Mouse (Mus musculus) heart, adult 2 months (tissue): ENCODE measurements around the gene Cdc42ep2. TPM values are rescaled to one million over a fixed set of nuclear protein-coding genes. Genes with fewer than 3 reads are reported as not detected.

ENCODE experiments used
- DNase-seq, 2 experiments: peaks; one replicate each; pipeline ENCODE4 v3.0.0; 2021
- H3K27ac ChIP-seq: fragments of 200-600 bp; 2 replicates; pipeline ENCODE4 v1.8.1; 2022
- H3K27me3 ChIP-seq: fragments of 200-500 bp; 2 replicates; pipeline ENCODE4 v1.6.1; 2012; ENCODE audit warnings: mild to moderate bottlenecking, low read length, inconsistent platforms, mixed read lengths; ENCODE audit not compliant: control insufficient read depth, insufficient read depth
- H3K36me3 ChIP-seq: fragments of 200-500 bp; 2 replicates; pipeline ENCODE4 v1.6.1; 2012; ENCODE audit warnings: low read length, inconsistent platforms; ENCODE audit not compliant: control insufficient read depth, insufficient read depth
- H3K4me1 ChIP-seq: fragments of 200-500 bp; 2 replicates; pipeline ENCODE4 v1.6.1; 2011; ENCODE audit warnings: low read length; ENCODE audit not compliant: control insufficient read depth, insufficient read depth
- H3K4me3 ChIP-seq: fragments of 200-600 bp; 2 replicates; pipeline ENCODE4 v1.8.1; 2022
- H3K79me2 ChIP-seq: fragments of 200-500 bp; replicated peaks from 2 replicates; pipeline ENCODE4 v1.6.1; 2012; ENCODE audit warnings: mild to moderate bottlenecking, inconsistent platforms, low read length, moderate library complexity, mixed read lengths; ENCODE audit not compliant: control insufficient read depth, insufficient read depth
- H3K9ac ChIP-seq: fragments of 200-500 bp; 2 replicates; pipeline ENCODE4 v1.6.1; 2012; ENCODE audit warnings: low read depth, mild to moderate bottlenecking, control low read depth, inconsistent platforms, low read length, mixed read lengths
- CTCF ChIP-seq: fragments of 200-600 bp; IDR thresholded peaks from 2 replicates; pipeline ENCODE4 v1.8.1; 2022; ENCODE audit warnings: antibody characterized with exemption, mild to moderate bottlenecking, moderate library complexity
- EP300 ChIP-seq: fragments of 200-500 bp; IDR thresholded peaks from 2 replicates; pipeline ENCODE4 v1.6.1; 2011; ENCODE audit warnings: low read depth, low read length, control low read depth; ENCODE audit not compliant: insufficient read depth
- POLR2A ChIP-seq: fragments of 200-500 bp; IDR thresholded peaks from 2 replicates; pipeline ENCODE4 v1.6.1; 2011; ENCODE audit warnings: mild to moderate bottlenecking, low read depth, low read length, control low read depth; ENCODE audit not compliant: insufficient read depth
- WGBS: fragments of 180-500 bp; shearing (Covaris S2); methylation state at CpG from one replicate; pipeline ENCODE4 v1.1.7; 2018; 5-methylcytosine and 5-hydroxymethylcytosine counted together
- intact Hi-C: fragments of 180-260 bp; cut with DNase I; formaldehyde crosslinking; loops from one replicate; pipeline ENCODE4 v1.15.1; 2025
- polyA plus RNA-seq: library from polyadenylated mRNA; depleted of rRNA; stranded (reverse); fragments of >200 nt; gene quantifications from 2 replicates; pipeline ENCODE4 v1.2.3, GENCODE M21; 2012
- total RNA-seq, 2 experiments: library from RNA; stranded (reverse); gene quantifications; 2 replicates each; pipeline ENCODE4 v1.2.3; 2021

Cdc42ep2 gene
- total and polyA plus RNA-seq, 3 experiments, result 8.0 to 11.7 (median 8.4) TPM

- TF ChIP-seq EP300 (peak; percentile 76), POLR2A (peak; percentile 99), CTCF (peak; percentile 16; the same call in 1 of the 2 replicates)
- Histone ChIP-seq H3K79me2 (peaks cover 9% of the 10 kb centered on the region), H3K9ac (peak overlapping the region; percentile 99), H3K27ac (peak overlapping the region; percentile 93), H3K4me1 (peaks cover 15% of the 10 kb centered on the region), H3K4me3 (peak overlapping the region; percentile 84), H3K27me3 (no peaks in the 10 kb centered on the region), H3K36me3 (peaks cover 17% of the 10 kb centered on the region)
- peak; percentile 98 to 99 for DNase-seq
- intact Hi-C loops, result loop anchor here (5.0 kb wide), 1 partner anchor 205 kb away; the partner anchor contains the start of gene Sac3d1
- under 1% methylated on average over 59 of the region's 59 CpGs for WGBS
These were observed 12.3 kb downstream of the Cdc42ep2 start for GRCm38 (mm10) chr19:5912103-5913006.

- no peaks in the 10 kb centered on the region for H3K27me3 ChIP-seq
- peak overlapping the region; percentile 93 for H3K27ac ChIP-seq
- H3K79me2 ChIP-seq, result peaks cover 7% of the 10 kb centered on the region; the same call in 1 of the 2 replicates
- intact Hi-C loops, result loop anchor here (5.0 kb wide), 1 partner anchor 206 kb away; the partner anchor contains the start of gene Sac3d1
- TF ChIP-seq EP300, result no peak
- H3K36me3 ChIP-seq, result peaks cover 15% of the 10 kb centered on the region
- H3K9ac ChIP-seq, result peak overlapping the region; percentile 99
- WGBS, result under 1% methylated on average over 14 of the region's 14 CpGs
- peak overlapping the region; percentile 84 for H3K4me3 ChIP-seq
- DNase-seq, result no peak
- peaks cover 15% of the 10 kb centered on the region for H3K4me1 ChIP-seq
These were observed 13.1 kb downstream of the Cdc42ep2 start for GRCm38 (mm10) chr19:5911430-5912102.

GRCm38 (mm10) chr19:5910221-5910620, 14.4 kb downstream of the Cdc42ep2 start:
- Histone ChIP-seq H3K4me3 (no peak overlapping the region), H3K79me2 (peaks cover 7% of the 10 kb centered on the region; the same call in 1 of the 2 replicates), H3K36me3 (peaks cover 15% of the 10 kb centered on the region), H3K27ac (no peak overlapping the region; the same call in 1 of the 2 replicates), H3K4me1 (peaks cover 15% of the 10 kb centered on the region), H3K27me3 (no peaks in the 10 kb centered on the region), H3K9ac (peak overlapping the region; percentile 31; the same call in 1 of the 2 replicates)
- TF ChIP-seq POLR2A (no peak), CTCF (peak; percentile 14; the same call in 1 of the 2 replicates)
- WGBS, result 15% methylated on average over 6 of the region's 6 CpGs
- no peak for DNase-seq
- intact Hi-C loops, result loop anchor here (5.0 kb wide), 1 partner anchor 207 kb away; the partner anchor contains the start of gene Sac3d1

DNA sequence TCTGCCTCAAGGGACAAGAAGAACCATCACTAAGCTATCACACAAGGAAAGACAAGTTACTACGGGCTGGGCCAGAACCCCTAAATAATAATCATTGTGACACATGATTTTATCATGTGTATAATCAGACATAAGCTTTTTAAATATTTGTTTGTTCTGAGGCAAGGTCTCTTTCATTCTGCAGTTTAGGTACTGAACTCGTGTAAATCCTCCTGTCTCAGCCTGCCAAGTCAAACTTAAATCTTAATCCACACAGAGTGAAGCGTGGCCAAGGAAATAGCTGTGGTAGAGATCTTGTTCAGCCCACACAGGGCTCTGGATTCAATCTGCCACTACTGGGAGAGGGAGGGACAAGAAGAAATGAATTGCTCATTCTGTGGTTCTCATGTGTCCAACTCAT, 17.3 kb downstream of the Cdc42ep2 start:
- WGBS, result 71% methylated on average over 3 of the region's 3 CpGs
- peaks cover 13% of the 10 kb centered on the region for H3K36me3 ChIP-seq
- H3K27ac ChIP-seq, result no peak overlapping the region

GRCm38 (mm10) chr19:5894002-5894678, 30.5 kb downstream of the Cdc42ep2 start, which contains the start of gene Tigd3:
TSS of gene Tigd3 (minus strand) at chr19:5894149.
- peak; percentile 93 to 94 for DNase-seq
- intact Hi-C loops, result no loop called here
- no peaks in the 10 kb centered on the region for H3K36me3 ChIP-seq
- no peaks in the 10 kb centered on the region for H3K27me3 ChIP-seq
- H3K9ac ChIP-seq, result peak within 1 kb of the TSS; percentile 75
- no peaks in the 10 kb centered on the region for H3K79me2 ChIP-seq
- TF ChIP-seq POLR2A (no peak), CTCF (no peak), EP300 (no peak)
- 2% methylated on average over 36 of the region's 36 CpGs for WGBS
- H3K4me3 ChIP-seq, result peak within 1 kb of the TSS; percentile 74
- H3K27ac ChIP-seq, result peak within 1 kb of the TSS; percentile 70
- peaks cover 6% of the 10 kb centered on the region for H3K4me1 ChIP-seq

More for the DNA sequence above, 17.3 kb downstream of the Cdc42ep2 start:
- TF ChIP-seq EP300, result no peak
- no peak for TF ChIP-seq CTCF
- TF ChIP-seq POLR2A, result no peak
- intact Hi-C loops, result no loop called here
- no peak overlapping the region for H3K9ac ChIP-seq
- H3K4me1 ChIP-seq, result peaks cover 12% of the 10 kb centered on the region
- no peak overlapping the region for H3K4me3 ChIP-seq
- H3K27me3 ChIP-seq, result no peaks in the 10 kb centered on the region
- H3K79me2 ChIP-seq, result peaks cover 6% of the 10 kb centered on the region; the same call in 1 of the 2 replicates
- no peak for DNase-seq
